Mouse (Mus musculus): ENCODE data around the gene Gm47985.

DNA sequence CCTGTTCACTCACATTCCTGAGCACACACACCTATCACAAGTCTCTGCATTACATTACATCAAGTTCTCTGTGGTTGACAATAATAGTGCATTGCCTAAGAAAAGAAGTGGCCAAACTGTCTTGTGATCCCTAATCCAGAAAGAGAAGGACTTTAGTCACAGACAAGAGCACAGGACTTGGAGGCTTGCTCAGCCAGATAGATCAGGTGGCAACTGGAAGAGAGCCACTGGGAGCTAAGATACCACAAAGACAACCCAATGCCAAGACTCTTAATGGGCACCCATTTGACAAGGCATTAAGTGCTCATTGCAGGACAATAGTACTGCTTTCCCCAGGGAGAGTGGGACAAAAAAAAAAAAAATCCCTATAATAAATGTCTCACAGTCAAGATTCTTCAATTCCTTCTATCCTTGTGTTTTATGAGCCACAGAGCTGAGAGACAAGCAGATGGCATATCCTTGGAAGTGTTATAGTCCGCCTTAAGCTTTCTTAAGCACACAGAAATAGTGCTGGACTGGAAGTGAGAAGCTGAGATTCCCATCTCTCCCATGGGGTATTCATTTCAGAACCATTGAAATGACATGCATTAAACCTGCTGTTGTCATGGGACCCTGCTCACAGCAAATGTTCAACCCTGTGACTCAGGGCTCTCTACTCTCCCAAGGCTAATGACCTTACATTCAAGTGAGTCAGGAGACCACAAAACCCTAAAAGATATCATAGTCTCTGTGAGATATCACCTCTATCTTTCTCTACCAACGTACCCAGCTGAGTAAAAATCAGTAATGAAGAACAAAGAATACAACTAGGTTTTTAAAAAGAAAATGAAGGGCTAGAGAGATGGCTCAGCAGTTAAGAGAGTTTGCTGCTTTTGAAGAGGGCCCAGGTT, 10.5 kb upstream of the Gm47985 start:
- no peak for TF ChIP-seq EP300 (IDR thresholded peaks at IDR 0.05; ENCODE audit: low read depth)
- no peak for TF ChIP-seq CTCF (IDR thresholded peaks at IDR 0.05; ENCODE audit: low read depth)
